Mouse (Mus musculus): Measurements from ENCODE around the gene Dffa.

DNA sequence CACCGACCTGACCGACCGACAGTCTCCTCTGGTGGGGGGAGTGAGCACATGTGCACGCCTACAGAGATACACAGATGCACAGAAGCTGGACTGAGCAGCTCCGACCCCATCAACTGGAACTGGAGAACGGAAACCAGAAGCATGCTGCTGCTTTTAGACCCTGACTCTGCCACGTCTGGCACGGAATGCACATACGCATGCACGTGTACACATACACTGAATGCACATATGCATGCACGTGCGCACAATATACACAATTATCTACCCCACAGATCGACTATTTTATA is 42.6 kb upstream of the Dffa start:
- TF ChIP-seq CEBPB (IDR thresholded peaks at IDR 0.05; ENCODE audit: insufficient read depth, poor library complexity, severe bottlenecking): no peak
- no peak for TF ChIP-seq POLR2AphosphoS2 (IDR thresholded peaks at IDR 0.05; ENCODE audit: insufficient read length, low read depth)
- no peak for TF ChIP-seq MYOG (IDR thresholded peaks at IDR 0.05; ENCODE audit: control insufficient read depth in 1 of 3, insufficient read depth in 1 of 3, insufficient read length in 2 of 3, low read depth in 2 of 3)
- no peak for TF ChIP-seq POLR2A (IDR thresholded peaks at IDR 0.05; ENCODE audit: insufficient read length, low read depth)
- no peak for TF ChIP-seq E2F4 (IDR thresholded peaks at IDR 0.05; ENCODE audit: insufficient read depth)
- TF ChIP-seq TCF3 (IDR thresholded peaks at IDR 0.05; ENCODE audit: insufficient read length, low read depth): no peak
- no peak for TF ChIP-seq MAX (IDR thresholded peaks at IDR 0.05; ENCODE audit: low read depth)
